Mouse (Mus musculus) adipocyte (in vitro differentiated cells): ENCODE results near the gene Dydc2.

ENCODE experiments used
- DNase-seq: peaks from one replicate; pipeline ENCODE4 v3.0.0-alpha.2; 2016; ENCODE audit warnings: low spot score

The Dydc2 gene

DNA sequence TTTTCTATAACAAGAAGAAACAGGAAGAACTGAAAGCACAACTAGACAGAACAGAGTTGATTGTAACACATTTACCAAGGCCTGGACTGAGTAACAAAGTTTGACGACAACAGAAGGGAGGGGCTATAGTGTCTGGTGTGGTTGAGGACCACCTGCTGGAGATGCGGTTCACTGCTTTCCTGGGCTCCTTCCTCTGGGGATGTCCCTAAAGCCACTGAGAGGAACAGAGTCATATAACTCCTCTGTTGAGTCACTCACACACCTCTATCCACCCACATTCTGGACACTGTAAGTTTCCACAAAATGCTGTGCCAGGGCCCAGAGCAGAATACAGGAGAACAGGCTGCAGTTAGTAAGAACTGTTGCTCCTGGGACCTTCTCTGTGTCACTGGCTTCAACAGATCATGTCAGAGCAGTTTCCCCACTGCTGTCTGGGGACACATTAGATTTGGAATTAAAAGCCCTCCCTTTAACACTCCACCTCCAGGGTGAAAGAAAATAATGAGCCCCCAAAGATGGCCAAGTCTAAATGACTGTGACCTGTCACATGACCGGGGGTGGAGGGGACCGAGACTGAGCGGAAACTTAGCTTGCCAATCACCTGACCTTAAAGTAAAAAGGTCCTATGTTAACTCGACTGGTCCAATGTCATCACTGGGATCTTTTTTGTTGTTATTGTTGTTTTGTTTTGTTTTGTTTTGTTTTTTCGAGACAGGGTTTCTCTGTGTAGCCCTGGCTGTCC, 68.9 kb downstream of the Dydc2 start:
- DNase-seq: no peak
